Mouse (Mus musculus) heart, postnatal 14 days (tissue): ENCODE data around the gene Pigk. TPM values are rescaled to one million over a fixed set of nuclear protein-coding genes. Genes with fewer than 3 reads are reported as not detected.
"Not testable (repeated sequence)": the region's sequence is repeated elsewhere in the genome, so short reads cannot be mapped to it uniquely, and the experiment has no call there.

Experiments used
- DNase-seq, 2 experiments: peaks; one replicate each; pipeline ENCODE4 v3.0.0; 2021 to 2022
- intact Hi-C: fragments of 180-260 bp; cut with DNase I; formaldehyde crosslinking; loops from one replicate; pipeline ENCODE4 v1.15.1; 2025
- long read RNA-seq, 2 experiments: library from polyadenylated mRNA; stranded (forward); transcript quantifications; one replicate each; pipeline ENCODE4 v2.0.0; 2021
- total RNA-seq, 2 experiments: library from RNA; stranded (reverse); gene quantifications; 2 replicates each; pipeline ENCODE4 v1.2.3; 2021

Gene Pigk
- 10 to 100 TPM; 28.8 to 30.0 TPM for total RNA-seq
- long read RNA-seq, experiment 1, full-length matches to known transcripts, result 44 of 53 reads
- long read RNA-seq, experiment 1, partial matches to known transcripts, result 1 of 53 reads
- long read RNA-seq, experiment 1, other reads (novel, unspliced or antisense), result 8 of 53 reads
- long read RNA-seq, experiment 2, full-length matches to known transcripts, result 44 of 49 reads
- long read RNA-seq, experiment 2, partial matches to known transcripts, result 2 of 49 reads
- long read RNA-seq, experiment 2, other reads (novel, unspliced or antisense), result 3 of 49 reads

DNA sequence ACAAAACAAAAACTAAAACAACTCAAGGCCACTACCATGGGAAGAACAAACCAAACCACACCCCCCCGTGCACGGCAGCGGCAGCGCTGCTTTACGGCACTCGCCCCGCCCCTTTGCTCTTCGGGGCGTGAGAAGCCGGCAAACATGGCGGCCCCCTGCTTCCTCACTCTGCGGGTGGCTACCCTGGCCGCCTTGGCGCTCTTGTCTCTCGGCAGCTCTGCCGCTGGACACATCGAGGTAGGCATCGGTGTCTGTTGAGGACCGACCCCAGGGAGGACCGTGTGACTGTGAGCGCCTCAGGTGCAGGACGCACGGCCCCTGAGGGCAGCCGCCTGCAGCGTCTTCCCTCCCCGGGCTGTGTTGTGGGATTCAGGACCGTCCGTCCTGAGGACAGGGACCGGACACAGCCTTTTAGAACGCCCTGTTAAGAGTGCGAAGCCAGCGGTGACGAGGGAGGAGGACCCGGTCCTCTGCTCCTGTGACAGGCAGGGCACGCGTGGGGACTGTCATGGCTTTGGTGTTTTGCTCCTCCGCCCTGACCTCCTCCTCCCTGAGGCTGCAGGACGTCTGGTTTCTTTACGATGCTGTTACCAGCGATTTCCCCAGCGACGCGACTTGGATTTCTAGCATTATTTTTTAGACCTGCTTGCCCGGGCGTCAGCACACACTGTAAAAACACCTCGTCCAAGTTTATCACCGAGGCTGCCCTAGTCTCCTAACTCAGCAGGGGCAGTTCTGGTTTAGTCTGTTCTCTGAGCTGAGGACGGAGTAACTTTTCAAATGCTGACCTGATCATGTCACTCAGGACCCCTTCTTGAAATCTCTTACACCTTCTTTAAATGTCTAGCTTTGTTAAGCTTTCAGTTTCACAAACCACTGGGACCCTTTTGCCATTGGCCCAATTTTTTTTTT is at the start of gene Pigk:
Gene Pigk (plus strand): TSS at position 110 of the 912 bp plus-strand sequence.
- peak; percentile 93 to 97 for DNase-seq
- intact Hi-C loops, result loop anchor here (5.0 to 10.0 kb wide), 2 partner anchors 33 to 239 kb away; no protein-coding TSS in a partner anchor

DNA sequence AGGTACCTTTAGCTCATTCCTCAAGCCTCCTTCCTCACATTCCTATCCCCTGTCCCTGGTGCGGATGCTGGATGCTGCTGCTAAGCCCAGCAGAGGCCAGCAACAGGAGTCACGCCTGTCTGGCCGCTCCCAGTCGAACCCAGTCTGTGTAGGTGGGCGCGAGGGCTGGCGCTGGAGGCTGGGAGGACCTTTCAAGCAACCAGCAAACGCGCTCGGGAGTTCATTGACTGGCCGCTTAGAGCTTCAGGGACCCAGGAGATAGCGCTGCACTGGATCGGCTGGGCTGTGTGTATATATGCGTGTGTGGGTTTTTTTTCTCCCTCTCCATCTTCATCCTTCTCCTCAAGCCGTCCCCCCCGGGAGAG is 46.9 kb upstream of the Pigk start:
- intact Hi-C loops, result no loop called here
- DNase-seq, result no peak

DNA sequence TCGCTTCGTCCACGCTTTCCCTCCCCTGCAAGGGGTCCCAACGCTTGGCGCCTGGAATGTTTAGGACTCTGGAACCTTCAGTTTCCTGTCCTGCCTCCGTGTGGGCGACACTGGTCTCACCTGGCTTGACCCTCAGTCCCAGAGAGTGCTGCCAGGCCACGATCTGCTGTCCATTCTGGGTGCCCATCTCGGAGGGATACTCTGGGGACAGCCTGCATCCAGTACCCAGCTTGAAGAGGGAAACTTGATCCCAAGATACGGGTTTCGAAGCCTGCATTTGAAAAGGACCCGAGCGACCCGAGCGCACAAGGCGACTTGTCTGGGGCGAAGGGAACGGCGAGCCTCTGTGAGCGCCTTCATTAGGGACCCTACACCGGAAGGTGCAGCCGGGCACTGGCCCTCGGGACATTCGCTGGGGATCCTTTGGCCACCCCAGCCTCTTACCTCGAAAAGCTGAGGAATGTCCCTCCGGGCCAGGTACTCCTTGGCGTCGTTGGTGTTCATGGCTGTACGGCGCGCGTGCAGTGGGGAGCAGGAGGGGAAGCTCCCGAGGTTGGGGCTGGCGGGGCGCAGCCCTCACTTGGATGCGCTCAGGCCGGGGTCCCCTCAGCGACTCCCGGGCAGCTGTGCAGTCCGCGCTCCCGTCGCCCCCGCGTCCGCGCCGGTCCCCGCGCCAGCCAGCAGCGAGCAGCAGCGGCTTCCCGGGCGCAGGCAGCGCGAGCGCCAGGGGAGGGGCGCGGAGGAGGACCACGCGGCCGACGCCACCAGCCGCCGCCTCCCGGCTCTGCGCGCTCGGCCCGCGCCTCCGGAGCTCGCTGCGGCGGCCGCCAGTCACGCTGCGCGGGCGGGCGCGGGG is 46.3 kb upstream of the Pigk start:
- intact Hi-C loops, result no loop called here
- DNase-seq, result peak; percentile 20 to 30

DNA sequence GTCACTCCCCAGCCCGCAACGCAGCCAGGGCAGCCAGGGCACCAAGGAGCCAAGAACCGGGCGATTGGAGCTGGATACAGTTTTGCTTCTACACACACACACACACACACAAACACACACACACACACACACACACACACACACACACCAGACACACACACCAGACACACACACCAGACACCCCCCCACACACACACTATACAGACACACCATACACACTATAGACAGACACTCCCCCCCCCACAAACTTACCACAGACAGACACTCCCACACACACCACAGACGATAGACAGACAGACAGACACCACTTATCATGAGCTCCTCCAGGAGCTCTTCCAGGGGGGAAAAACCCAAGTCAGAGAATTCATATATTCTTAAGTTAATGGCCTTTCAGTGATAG is 45.7 kb upstream of the Pigk start, which contains the start of gene Ak5:
Gene Ak5 (minus strand): TSS at position 122 of the 400 bp plus-strand sequence.
- DNase-seq, result no peak
- intact Hi-C loops, result no loop called here

DNA sequence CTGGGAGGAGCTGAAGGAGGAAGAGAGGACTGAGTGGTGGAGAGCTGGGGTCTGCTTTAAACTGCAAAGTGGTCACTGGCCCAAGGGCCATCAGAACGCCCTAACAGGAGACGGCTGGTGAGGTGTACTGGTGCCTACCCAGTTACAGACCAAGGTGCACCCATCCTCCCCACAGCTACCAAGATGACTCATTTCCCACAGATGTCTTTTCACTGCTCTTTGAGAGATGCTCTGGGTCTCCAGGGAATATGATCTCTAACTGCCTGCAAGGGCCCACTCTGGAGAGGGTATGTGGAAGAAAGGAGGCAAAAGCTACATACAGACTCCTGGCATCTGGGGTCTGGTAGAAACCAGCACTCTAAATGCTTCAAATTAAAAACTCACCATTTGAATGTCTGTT is 45.1 kb upstream of the Pigk start:
- intact Hi-C loops, result no loop called here
- no peak for DNase-seq

DNA sequence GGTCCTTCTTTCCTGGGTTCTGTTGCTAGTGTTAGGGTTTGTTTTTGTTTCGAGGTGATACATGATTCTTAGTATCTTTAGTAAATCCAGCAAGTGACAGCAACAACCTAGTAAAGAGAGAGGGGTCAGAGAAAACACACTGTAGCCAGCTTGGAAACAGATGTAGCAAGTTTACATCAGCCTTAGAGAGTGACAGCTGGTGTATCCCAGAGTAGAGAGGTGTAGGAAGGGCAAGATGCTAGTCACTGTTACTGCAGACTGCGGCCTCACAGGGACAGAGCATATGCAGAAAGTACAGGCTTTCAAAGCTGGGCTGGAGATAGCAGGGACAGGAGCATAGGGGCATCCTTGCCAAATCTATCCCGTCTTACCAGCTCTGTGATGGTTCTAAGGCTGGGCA is 44.1 kb upstream of the Pigk start:
- intact Hi-C loops, result no loop called here
- DNase-seq, result no peak

DNA sequence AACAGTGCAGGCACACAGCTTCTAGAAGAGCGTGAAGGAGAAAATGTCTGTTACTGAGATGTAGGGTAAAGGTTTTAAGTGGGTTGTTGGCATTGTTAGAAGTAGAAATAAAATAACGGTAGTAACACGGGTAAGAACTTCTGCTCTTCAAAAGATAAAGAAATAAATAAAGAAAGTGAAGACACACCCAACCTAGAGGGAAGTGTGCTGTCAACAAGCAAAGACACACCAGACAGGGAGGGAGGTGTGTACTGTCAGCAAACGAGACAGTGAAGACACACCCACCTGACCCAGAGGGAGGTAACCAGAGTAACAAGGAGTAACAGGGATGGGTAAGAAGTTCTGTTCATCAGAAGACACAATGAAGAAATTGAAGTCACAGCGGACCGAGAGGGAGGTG is 39.2 kb upstream of the Pigk start:
- intact Hi-C loops, result no loop called here
- no peak for DNase-seq

DNA sequence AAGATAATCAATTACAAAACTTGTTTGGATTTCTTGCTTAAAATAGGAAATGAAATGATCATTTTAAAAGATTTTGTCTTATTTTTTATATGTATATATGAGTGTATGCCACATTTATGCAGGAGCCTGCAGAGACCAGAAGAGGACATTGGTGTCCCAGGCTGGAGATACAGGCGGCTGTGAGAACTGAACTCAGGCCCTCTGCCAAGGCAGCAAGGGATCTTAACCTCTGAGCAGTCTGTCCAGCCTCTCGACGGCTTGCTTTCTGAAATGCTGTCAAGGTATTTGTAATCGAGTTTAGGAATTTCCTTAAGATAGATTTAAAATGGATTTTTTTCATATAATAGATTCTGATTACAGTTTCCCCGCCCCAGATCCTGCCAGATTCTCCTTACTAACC is 25.4 kb upstream of the Pigk start:
- intact Hi-C loops, result no loop called here
- DNase-seq, result no peak

DNA sequence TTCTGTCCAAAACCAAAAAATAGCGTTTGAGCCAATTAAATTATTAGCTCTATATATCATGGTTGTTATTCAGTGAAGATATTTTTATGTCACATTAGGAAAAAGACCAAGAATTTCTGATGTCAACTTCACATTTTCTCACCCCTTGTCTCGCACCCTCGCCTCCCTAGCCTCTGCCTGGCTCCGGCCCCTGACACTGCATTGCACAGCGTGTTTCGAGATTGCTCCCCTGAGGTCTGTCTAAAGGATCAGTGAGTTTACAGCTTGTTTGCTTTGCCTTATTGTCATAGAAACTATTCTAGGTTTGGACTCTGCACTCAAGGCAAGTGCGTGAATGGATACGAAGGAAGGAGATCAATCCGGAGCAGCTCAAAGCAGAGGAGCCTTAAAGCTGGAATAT is 24.8 kb upstream of the Pigk start:
- peak in 1 of 2 experiments; percentile 4 for DNase-seq
- intact Hi-C loops, result no loop called here

DNA sequence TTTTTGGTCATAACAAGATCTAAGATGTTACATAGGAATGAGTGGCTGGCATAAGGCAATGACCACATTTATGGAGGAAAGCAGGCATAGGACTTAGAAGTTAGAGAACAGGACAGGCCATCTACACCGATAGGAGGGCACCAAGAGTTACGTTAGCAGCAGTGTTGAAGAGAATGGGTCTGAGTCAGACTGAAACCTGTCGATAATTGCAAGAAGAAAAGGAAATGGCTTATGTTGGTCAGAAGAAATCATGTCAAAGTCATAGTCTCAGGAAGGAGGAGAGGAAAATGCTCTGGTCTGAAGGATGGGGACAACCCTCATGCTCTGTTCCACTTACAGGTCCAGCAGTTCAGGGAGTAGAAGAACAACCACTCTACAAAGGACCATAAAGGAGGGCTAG is 18.9 kb upstream of the Pigk start:
- intact Hi-C loops, result no loop called here
- no peak for DNase-seq

DNA sequence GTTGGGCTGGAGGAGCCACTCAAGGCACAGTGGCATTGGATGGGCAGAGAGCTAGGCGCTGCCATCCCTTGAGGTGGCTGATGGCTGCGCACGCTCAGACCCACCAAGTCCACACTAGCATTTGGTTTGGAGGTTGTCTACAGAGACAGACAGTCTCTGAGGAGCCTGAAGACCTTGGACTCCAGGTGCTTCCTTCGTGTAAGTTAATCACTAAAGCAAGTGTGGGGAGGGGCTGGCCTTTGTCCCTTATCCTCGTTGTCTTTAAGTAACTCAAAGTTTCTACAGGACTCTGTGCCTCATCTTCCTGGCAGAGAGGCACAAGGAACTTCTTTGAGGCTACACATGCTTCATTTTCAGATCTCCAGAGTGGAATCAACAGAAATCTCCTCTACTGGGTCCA is 15.9 kb upstream of the Pigk start:
- no peak for DNase-seq
- intact Hi-C loops, result no loop called here

DNA sequence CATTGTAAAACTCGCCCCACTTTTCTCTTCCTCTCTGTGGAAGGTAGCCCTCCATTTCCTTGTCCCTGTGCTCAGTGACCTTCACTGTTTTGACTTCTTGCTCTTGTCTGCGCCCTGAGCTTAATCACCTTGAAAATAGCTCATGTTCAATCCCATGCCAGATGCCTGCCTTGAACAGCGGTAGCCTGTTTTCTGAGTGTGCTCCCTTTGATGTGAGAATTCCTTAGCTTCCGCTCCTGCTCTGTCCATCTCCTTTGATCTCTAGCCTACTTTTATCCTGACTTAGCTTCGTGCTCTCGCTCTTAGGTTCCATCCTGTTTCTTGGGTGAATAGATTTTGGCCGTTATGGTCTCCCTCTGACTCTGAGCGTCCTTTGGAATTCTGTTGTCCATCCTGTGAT is 14.6 kb upstream of the Pigk start:
- DNase-seq, result no peak
- intact Hi-C loops, result no loop called here

DNA sequence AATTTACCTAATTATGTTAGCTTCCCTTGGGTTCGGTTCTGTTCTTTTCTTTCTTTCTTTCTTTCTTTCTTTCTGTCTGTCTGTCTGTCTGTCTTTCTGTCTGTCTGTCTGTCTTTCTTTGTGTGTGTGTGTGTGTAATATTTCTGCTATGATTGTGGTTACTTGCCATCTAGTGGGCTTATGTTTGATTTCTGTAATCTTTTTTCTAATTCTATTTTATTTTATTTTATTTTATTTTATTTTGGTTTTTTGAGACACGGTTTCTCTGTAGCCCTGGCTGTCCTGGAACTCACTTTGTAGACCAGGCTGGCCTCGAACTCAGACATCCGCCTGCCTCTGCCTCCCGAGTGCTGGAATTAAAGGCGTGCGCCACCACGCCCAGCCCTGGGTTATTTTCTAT is 12.4 kb upstream of the Pigk start:
- DNase-seq, intact Hi-C loops: not testable (repeated sequence)

DNA sequence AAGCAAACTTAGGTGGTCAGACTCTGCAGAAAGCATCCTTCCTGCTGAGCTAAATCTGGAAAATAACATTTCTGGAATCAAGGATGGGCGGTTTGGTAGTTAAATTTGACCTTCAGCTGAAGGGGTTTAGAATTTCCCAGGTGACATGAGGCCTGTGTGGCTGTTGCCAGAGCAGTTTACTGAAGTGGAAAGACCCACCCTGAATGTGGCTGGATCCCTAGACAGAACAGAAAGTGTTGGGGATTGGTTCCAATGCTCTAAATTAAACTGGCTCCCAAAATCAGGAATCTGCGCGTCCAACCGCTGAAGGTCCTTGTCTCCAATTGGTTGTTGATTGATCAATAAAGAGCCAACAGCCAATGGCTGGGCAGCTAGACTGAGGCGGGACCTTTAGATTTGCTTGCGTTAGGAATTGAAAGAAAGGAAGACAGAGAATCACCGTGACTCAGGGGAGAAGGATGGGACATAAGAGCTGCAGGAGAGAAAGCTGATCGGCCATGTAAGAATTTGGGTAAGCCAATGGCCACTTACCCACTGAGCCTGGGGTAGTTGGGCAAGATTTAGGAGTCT is 11.5 kb upstream of the Pigk start:
- no peak for DNase-seq
- intact Hi-C loops, result no loop called here

DNA sequence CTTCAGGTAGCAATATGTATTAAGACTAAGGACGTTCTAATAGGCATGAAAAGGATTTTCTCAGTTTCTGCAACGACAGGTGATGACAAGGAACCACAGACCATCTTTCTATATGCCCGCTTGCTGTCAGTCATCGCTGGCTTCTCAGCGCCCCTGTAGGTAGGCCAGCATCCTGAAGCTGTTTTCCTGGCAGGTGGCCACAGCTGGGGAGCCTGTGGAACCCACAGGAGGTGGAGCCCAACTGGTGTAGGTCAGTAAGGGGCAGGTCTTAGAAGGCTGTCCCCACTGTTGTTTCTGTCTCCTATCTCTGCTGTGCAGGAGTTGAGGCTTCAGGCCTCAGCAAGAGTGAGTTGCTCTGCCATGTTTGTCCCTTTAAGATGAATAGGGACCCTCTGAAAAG is 8.1 kb upstream of the Pigk start:
- intact Hi-C loops, result no loop called here
- no peak for DNase-seq

DNA sequence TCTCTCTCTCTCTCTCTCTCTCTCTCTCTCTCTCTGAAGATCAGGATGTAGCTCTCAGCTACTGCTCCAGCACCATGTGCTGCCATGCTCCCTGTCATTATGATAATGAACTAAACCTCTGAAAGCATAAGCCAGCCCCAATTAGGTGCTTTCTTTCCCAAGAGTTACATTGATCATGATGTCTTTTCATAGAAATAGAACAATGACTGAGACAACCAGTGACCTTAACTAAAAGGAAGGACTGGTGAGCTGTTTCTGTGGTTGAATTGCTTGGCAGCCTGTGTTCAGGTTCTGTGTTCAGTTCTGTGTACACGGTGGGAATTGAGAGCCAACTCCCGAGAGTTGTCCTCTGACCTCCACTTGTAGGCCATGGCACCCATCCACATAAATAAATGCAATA is 7.0 kb upstream of the Pigk start:
- DNase-seq, result no peak
- intact Hi-C loops, result no loop called here

DNA sequence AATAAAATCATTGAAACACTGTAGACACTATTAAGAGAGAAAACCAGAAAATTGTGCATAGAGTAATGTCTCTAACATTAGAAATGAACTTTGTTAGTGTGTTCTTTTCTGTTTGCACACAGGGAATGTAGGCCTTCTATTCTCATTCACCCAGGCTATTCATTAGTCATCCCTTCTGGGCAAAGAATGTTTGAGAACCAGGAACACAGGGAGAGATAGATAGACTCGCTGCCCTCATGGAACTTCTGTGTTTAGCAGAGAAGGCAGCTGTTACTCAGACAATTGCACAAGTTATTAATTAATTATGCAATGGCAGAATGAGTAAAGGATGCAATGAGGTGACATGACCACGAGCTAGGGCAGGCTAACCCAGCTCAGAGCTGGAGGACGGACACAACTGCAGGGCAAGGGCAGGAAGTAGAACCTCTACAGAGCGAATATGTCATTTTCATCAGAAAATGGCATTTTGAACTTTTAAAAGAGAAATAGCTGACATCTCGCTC is 6.5 kb upstream of the Pigk start:
- no peak for DNase-seq

DNA sequence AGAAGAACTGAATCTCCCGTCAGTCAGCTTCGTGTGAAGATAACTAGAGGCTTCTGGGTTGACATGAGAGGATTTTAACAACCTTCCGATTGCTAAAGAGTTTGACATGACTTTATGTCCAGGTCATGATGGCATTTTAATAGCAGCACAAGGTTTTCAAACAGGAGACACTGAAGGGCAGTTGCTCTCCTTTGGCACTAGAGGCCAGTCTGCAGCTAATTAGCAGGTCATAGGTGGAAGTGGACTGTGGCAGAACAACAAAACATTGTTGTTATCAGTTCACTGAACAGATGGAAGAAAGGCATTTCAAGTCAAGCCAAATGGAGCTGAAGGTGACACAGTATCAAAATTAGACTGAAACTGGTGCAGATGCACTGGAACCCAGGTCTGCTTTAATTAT is 4.0 kb upstream of the Pigk start:
- intact Hi-C loops, result loop anchor here (5.0 to 10.0 kb wide), 2 partner anchors 37 to 235 kb away; no protein-coding TSS in a partner anchor
- no peak for DNase-seq

More for the DNA sequence above, 6.5 kb upstream of the Pigk start:
- intact Hi-C loops, result no loop called here

DNA sequence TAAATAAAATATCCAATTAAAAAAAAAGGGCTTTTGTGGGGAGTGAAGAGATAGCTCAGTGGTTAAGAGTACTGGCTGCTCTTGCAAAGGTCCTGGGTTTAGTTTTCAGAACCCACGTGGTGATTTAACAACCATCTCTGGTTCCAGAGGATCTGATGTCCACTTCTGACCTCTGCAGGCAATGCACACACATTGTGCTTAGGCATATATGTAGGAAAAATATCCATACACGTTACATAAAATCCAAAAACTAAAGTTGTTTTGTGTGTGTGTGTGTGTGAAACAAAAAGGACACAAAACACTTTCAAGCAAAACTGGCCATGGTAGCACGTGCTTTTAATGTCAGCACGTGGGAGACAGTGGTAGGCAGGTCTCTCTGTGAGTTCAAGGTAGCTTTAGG is 943 bp upstream of the Pigk start:
- intact Hi-C loops, result loop anchor here (5.0 to 10.0 kb wide), 2 partner anchors 34 to 238 kb away; no protein-coding TSS in a partner anchor
- DNase-seq, result no peak

DNA sequence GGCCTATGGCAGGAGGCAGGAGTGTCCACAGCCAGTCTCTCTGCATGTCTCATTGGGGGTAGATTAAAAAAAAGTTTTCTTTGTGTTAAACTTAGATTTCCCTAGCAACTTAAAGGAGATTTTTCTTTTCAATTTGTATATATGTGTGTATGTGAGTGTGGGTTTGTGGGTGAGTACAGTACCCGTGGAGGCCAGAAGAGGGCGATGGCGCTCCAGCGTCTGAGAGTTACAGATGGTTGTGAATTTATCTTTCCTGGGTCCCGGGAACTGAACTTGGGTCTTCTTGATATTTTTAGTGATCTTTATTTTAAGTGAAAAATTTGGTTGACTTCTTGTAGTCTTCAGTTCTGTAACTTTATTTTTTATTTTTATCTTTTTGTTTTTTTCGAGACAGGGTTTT is 7.4 kb downstream of the Pigk start:
- DNase-seq, result no peak
- intact Hi-C loops, result no loop called here
